ENCODE assay signal across 8 mouse cellular contexts in genomic region chr15:25731053-25731452, GRCm38 (mm10).
DNase-seq lines count a peak whose midpoint lies in the region; ATAC-seq and TF ChIP-seq lines count a peak whose summit lies in the region.

No protein-coding gene starts in this region.

- no peaks in the 10 kb centered on the region for H3K9me3 ChIP-seq in liver, embryonic 14.5 days (ENCODE audit: control insufficient read depth, low read length)

- H3K36me3 ChIP-seq in liver, embryonic 14.5 days (replicated peaks; ENCODE audit: control insufficient read depth, insufficient read depth, low read depth) = no peaks in the 10 kb centered on the region

- no peak overlapping the region for H3K4me2 ChIP-seq in liver, embryonic 14.5 days (ENCODE audit: low read depth)

- 0 out of 2 replicates have a peak, but pooled peaks have one; percentile 18 for TF ChIP-seq CTCF in liver, embryonic 14.5 days (IDR thresholded peaks at IDR 0.05; ENCODE audit: low read depth)

- no peak overlapping the region for H3K9ac ChIP-seq in liver, embryonic 14.5 days (replicated peaks)

- no peak overlapping the region for H3K4me3 ChIP-seq in liver, embryonic 14.5 days (ENCODE audit: insufficient read depth in 1 of 2, low read depth in 2 of 2, low read length in 2 of 2)

- peak; percentile 38 for DNase-seq in adrenal gland, postnatal 14 days
- no peak for DNase-seq in adrenal gland, postnatal 25 days
- no peak for DNase-seq in liver, embryonic 14.5 days (ENCODE audit: low read depth in 3 of 3, low spot score in 3 of 3)
- DNase-seq in liver = no peak
- peak; percentile 51 to 65 for DNase-seq in right cerebral cortex, postnatal 10 days (ENCODE audit: low spot score in 2 of 2)
- no peak for DNase-seq in cerebellum, adult 18-20 months
- DNase-seq in cerebellum, postnatal 25 days = no peak

- ATAC-seq in liver, embryonic 14.5 days (ENCODE audit: insufficient read depth) = no peak
- ATAC-seq in hematopoietic stem cell, adult 5-6 weeks (replicated peaks in 1 of 2; ENCODE audit: insufficient read depth in 1 of 2, low FRiP score in 2 of 2, low TSS enrichment in 1 of 2, low read depth in 1 of 2, poor library complexity in 2 of 2, severe bottlenecking in 2 of 2) = peak; percentile 66 to 70

- H3K27me3 ChIP-seq in liver, embryonic 14.5 days (ENCODE audit: control insufficient read depth, insufficient read depth, low read length) = no peaks in the 10 kb centered on the region

- H3K4me1 ChIP-seq in liver, embryonic 14.5 days (replicated peaks; ENCODE audit: control insufficient read depth in 2 of 2, insufficient read depth in 2 of 2, low read length in 1 of 2) = no peaks in the 10 kb centered on the region

- WGBS in liver, embryonic 14.5 days (ENCODE audit: insufficient replicate concordance) = 51% methylated on average over 9 of the region's 9 CpGs

- no peak for TF ChIP-seq EP300 in liver, embryonic 14.5 days (IDR thresholded peaks at IDR 0.05; ENCODE audit: low read depth)

- no peak overlapping the region for H3K27ac ChIP-seq in liver, embryonic 14.5 days

Comparison
In these comparisons a context has a peak if more than half of its experiments do, and no peak if none do; other contexts are left out.
1. DNase-seq: peak in adrenal gland, postnatal 14 days (single experiment) and right cerebral cortex, postnatal 10 days (2 of 2); none in adrenal gland, postnatal 25 days (single experiment), liver, embryonic 14.5 days (0 of 3), liver (single experiment), cerebellum, adult 18-20 months (0 of 2) and cerebellum, postnatal 25 days (0 of 2).